Mouse (Mus musculus): ENCODE measurements around the gene Ap3s2. TPM values are rescaled to one million over a fixed set of nuclear protein-coding genes. Genes with fewer than 3 reads are reported as not detected.

Ap3s2 gene
- polyA plus RNA-seq (2016; fragmentation: Nextera tagmentation; extraction: Ambion mirVana), result 48.9 and 49.4 TPM in 2 replicates

DNA sequence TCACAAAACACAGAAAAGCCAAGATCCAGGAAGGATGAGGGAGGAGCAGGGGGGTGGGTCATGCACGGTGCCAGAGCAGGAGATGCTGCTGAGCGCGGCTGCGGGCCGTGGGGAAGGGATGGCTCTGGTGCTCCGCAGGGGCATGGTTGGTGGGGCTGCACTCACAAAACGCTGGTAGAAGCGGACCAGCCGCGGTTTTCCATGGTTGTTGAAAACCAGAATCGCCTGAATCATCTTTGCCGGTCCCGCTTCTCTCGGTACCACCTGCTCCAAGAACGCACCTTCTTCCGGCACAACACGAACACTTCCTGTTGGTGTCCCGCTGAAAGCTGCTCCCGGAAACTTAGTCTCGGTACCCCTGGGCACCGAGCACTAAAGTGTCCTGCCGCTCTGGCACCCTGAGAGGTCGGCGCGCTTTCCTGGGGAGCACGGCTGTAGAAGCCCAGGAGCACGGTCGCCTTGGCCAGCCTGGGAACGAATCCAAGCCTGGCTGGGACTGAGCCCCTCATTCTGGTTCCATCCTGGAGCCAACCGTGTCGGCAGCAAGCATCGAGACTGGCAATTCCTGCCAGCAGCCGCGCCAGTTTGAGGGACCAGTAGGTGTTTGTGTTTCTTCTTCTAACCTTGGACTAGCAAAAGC is at the start of gene Ap3s2:
Gene Ap3s2, minus strand, starts transcription at position 306 of the 640 bp plus-strand sequence.
- Histone ChIP-seq H3K27me3 (replicated peaks; ENCODE audit: low read depth, poor library complexity, severe bottlenecking) (no peaks in the 10 kb centered on the region), H3K9me3 (no peaks in the 10 kb centered on the region), H3K36me3 (replicated peaks) (peaks cover 4% of the 10 kb centered on the region), H3K27ac (replicated peaks) (peak within 1 kb of the TSS; percentile 92), H3K4me3 (peak within 1 kb of the TSS; percentile 89), H3K4me1 (peaks cover 17% of the 10 kb centered on the region)
- peak; percentile 90 for DNase-seq (ENCODE audit: low spot score)
- WGBS, result under 1% methylated on average over 34 of the region's 34 CpGs

- H3K27ac ChIP-seq (replicated peaks), result no peak overlapping the region
- no peak for DNase-seq (ENCODE audit: low spot score)
- H3K4me1 ChIP-seq, result no peaks in the 10 kb centered on the region
- 85% methylated on average over 6 of the region's 6 CpGs for WGBS
- H3K27me3 ChIP-seq (replicated peaks; ENCODE audit: low read depth, poor library complexity, severe bottlenecking), result no peaks in the 10 kb centered on the region
- no peaks in the 10 kb centered on the region for H3K36me3 ChIP-seq (replicated peaks)
- H3K4me3 ChIP-seq, result no peak overlapping the region
- H3K9me3 ChIP-seq, result no peaks in the 10 kb centered on the region
Measured at GRCm38 (mm10) chr7:79968326-79968725, 47.9 kb upstream of the Ap3s2 start.

DNA sequence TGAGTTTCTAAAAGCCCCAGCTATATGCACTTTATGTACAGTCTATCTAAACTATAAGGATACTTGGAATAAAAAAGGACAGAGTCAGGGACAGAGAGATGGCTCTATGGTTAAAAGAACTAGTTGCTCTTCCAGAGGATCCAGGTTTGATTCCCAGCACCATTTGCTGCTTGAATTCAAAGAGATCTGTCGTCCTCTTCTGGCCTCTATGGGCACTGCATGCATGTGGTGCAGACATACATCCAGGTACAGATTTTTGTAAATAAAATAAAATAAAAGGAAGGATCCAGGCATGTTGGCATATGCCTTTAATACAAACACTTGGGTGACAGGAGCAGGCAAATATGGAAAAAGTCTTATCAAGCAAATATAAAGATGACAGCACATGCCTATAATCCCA is 41.2 kb upstream of the Ap3s2 start:
- no peak for DNase-seq (ENCODE audit: low spot score)
- no peaks in the 10 kb centered on the region for H3K27me3 ChIP-seq (replicated peaks; ENCODE audit: low read depth, poor library complexity, severe bottlenecking)
- WGBS, result 55% methylated on average over 1 of the region's 1 CpGs

DNA sequence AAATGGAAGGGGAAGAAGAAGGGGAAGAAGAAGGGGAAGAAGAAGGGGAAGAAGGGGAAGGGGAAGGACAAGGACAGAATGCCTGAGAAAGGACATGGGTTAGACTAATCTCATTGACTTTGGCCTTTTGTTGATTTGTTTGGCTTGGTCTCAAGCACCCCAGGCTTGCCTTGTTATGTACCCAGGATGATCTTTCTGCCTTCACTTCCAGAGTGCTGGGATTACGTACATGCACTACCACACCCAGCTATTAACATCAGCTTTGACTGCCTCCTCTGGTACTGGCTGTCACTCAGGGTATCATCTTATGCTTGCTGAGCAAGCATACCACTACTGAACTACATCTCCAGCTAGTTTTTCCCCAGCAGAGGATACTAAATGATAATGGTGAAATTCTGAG is 35.7 kb upstream of the Ap3s2 start:
- 86% methylated on average over 1 of the region's 1 CpGs for WGBS
- Histone ChIP-seq H3K9me3 (no peaks in the 10 kb centered on the region), H3K4me3 (no peak overlapping the region), H3K4me1 (no peaks in the 10 kb centered on the region), H3K27ac (replicated peaks) (no peak overlapping the region), H3K27me3 (replicated peaks; ENCODE audit: low read depth, poor library complexity, severe bottlenecking) (no peaks in the 10 kb centered on the region), H3K36me3 (replicated peaks) (no peaks in the 10 kb centered on the region)
- no peak for DNase-seq (ENCODE audit: low spot score)

More for the DNA sequence above, 41.2 kb upstream of the Ap3s2 start:
- H3K4me1 ChIP-seq, result no peaks in the 10 kb centered on the region
- H3K4me3 ChIP-seq, result no peak overlapping the region
- H3K27ac ChIP-seq (replicated peaks), result no peak overlapping the region
- no peaks in the 10 kb centered on the region for H3K36me3 ChIP-seq (replicated peaks)
- H3K9me3 ChIP-seq, result no peaks in the 10 kb centered on the region

DNA sequence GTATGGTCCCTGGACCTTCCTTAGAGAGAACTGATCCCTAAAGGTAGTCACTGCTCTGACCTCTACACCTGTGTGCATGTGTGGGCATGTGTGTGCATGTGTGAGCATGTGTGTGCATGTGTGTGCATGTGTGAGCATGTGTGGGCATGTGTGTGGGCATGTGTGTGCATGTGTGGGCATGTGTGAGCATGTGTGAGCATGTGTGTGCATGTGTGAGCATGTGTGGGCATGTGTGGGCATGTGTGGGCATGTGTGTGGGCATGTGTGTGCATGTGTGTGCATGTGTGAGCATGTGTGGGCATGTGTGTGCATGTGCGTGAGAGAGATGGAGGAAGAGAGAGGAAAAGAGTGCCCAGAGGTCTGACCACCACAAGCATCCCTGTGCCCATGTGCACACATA is 34.4 kb upstream of the Ap3s2 start:
- H3K36me3 ChIP-seq (replicated peaks), result no peaks in the 10 kb centered on the region
- H3K4me3 ChIP-seq, result no peak overlapping the region
- H3K9me3 ChIP-seq, result no peaks in the 10 kb centered on the region
- DNase-seq (ENCODE audit: low spot score), result no peak
- H3K27me3 ChIP-seq (replicated peaks; ENCODE audit: low read depth, poor library complexity, severe bottlenecking), result no peaks in the 10 kb centered on the region
- H3K27ac ChIP-seq (replicated peaks), result no peak overlapping the region
- 88% methylated on average over 1 of the region's 1 CpGs for WGBS
- H3K4me1 ChIP-seq, result no peaks in the 10 kb centered on the region

GRCm38 (mm10) chr7:79951038-79951437 is 30.6 kb upstream of the Ap3s2 start:
- Histone ChIP-seq H3K36me3 (replicated peaks) (no peaks in the 10 kb centered on the region), H3K4me3 (no peak overlapping the region), H3K27ac (replicated peaks) (no peak overlapping the region), H3K4me1 (no peaks in the 10 kb centered on the region), H3K27me3 (replicated peaks; ENCODE audit: low read depth, poor library complexity, severe bottlenecking) (no peaks in the 10 kb centered on the region), H3K9me3 (no peaks in the 10 kb centered on the region)
- 74% methylated on average over 3 of the region's 3 CpGs for WGBS
- DNase-seq (ENCODE audit: low spot score), result no peak

GRCm38 (mm10) chr7:79950236-79950635 is 29.8 kb upstream of the Ap3s2 start:
- Histone ChIP-seq H3K4me3 (no peak overlapping the region), H3K36me3 (replicated peaks) (no peaks in the 10 kb centered on the region), H3K27me3 (replicated peaks; ENCODE audit: low read depth, poor library complexity, severe bottlenecking) (no peaks in the 10 kb centered on the region), H3K4me1 (no peaks in the 10 kb centered on the region), H3K27ac (replicated peaks) (no peak overlapping the region), H3K9me3 (no peaks in the 10 kb centered on the region)
- DNase-seq (ENCODE audit: low spot score), result no peak
- 77% methylated on average over 6 of the region's 6 CpGs for WGBS

- H3K27ac ChIP-seq (replicated peaks), result peak overlapping the region; percentile 86
- 13% methylated on average over 19 of the region's 19 CpGs for WGBS
- peak; percentile 18 for DNase-seq (ENCODE audit: low spot score)
Measured at GRCm38 (mm10) chr7:79935511-79936205, 15.2 kb upstream of the Ap3s2 start.

DNA sequence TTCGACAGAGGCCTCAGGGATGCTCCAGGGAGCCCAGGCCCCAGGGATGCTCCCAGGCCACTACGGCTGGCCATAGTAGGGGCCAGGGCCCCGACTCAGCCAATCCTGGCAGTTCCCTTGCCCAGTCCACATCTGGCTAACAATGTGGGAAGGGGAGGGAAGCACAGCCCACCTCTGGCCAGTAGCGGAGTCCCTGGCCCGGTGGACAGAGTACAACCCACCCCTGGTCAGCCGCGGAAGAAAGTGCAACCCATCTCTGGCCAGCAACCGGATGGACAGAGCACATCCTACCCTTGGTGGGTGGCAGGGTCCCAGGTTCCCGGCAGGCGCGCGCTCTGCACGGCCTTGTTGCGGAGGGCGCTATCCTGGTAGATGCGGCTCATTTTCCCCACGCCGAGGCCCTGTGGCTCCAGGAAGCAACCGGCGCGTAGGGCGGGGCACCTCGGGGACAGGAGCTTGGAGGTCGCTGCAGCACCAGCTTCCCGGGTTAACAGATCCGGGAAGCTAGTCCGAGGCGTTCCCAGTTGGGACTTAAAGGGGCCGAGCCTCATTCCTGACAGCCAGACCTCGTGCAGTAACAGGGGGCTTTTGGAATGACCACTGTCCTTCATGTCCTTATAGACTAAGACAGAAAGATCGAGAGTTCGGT is 14.5 kb upstream of the Ap3s2 start, which contains the start of gene Arpin:
Gene Arpin, minus strand, starts transcription at position 498 of the 649 bp plus-strand sequence.
- peak; percentile 82 for DNase-seq (ENCODE audit: low spot score)
- Histone ChIP-seq H3K9me3 (no peaks in the 10 kb centered on the region), H3K36me3 (replicated peaks) (0 out of 2 replicates have a peak, but pooled peaks cover 3% of the 10 kb centered on the region), H3K4me3 (peak within 1 kb of the TSS; percentile 68), H3K27me3 (replicated peaks; ENCODE audit: low read depth, poor library complexity, severe bottlenecking) (peaks cover 10% of the 10 kb centered on the region), H3K27ac (replicated peaks) (peak within 1 kb of the TSS; percentile 86), H3K4me1 (peaks cover 22% of the 10 kb centered on the region)
- WGBS, result 1% methylated on average over 32 of the region's 32 CpGs

More at GRCm38 (mm10) chr7:79935511-79936205, 15.2 kb upstream of the Ap3s2 start:
- peak overlapping the region; percentile 68 for H3K4me3 ChIP-seq
- peaks cover 10% of the 10 kb centered on the region for H3K27me3 ChIP-seq (replicated peaks; ENCODE audit: low read depth, poor library complexity, severe bottlenecking)
- H3K36me3 ChIP-seq (replicated peaks), result no peaks in the 10 kb centered on the region
- H3K4me1 ChIP-seq, result peaks cover 22% of the 10 kb centered on the region
- no peaks in the 10 kb centered on the region for H3K9me3 ChIP-seq

DNA sequence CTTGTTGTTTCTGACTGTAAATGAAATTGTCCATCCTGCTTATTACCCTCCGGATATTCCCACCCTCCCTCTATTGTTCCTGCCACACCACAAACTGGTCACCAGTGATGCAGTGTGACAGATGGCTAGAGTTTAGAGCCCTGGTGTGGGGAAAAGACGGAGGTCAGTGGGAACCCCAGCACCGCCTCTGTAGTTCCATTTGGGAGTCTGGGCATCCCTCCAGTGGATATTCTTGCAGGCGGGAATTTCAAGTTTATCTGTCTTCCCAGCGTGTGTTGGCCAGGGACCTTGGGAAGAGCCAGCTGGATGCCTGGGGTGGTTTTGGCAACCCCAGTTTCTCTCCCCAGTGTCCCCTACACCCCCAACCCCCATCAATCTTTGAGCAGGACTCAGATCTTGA is 14.0 kb upstream of the Ap3s2 start:
- peak overlapping the region; percentile 86 for H3K27ac ChIP-seq (replicated peaks)
- peak overlapping the region; percentile 68 for H3K4me3 ChIP-seq
- 51% methylated on average over 5 of the region's 5 CpGs for WGBS
- H3K36me3 ChIP-seq (replicated peaks), result 0 out of 2 replicates have a peak, but pooled peaks cover 3% of the 10 kb centered on the region
- peaks cover 10% of the 10 kb centered on the region for H3K27me3 ChIP-seq (replicated peaks; ENCODE audit: low read depth, poor library complexity, severe bottlenecking)
- no peaks in the 10 kb centered on the region for H3K9me3 ChIP-seq
- peaks cover 22% of the 10 kb centered on the region for H3K4me1 ChIP-seq
- no peak for DNase-seq (ENCODE audit: low spot score)

GRCm38 (mm10) chr7:79928516-79929052 is 8.1 kb upstream of the Ap3s2 start:
- no peaks in the 10 kb centered on the region for H3K4me1 ChIP-seq
- no peaks in the 10 kb centered on the region for H3K9me3 ChIP-seq
- H3K27ac ChIP-seq (replicated peaks), result no peak overlapping the region
- WGBS, result 81% methylated on average over 2 of the region's 2 CpGs
- H3K4me3 ChIP-seq, result no peak overlapping the region
- peaks cover 32% of the 10 kb centered on the region for H3K36me3 ChIP-seq (replicated peaks)
- no peaks in the 10 kb centered on the region for H3K27me3 ChIP-seq (replicated peaks; ENCODE audit: low read depth, poor library complexity, severe bottlenecking)
- DNase-seq (ENCODE audit: low spot score), result no peak

DNA sequence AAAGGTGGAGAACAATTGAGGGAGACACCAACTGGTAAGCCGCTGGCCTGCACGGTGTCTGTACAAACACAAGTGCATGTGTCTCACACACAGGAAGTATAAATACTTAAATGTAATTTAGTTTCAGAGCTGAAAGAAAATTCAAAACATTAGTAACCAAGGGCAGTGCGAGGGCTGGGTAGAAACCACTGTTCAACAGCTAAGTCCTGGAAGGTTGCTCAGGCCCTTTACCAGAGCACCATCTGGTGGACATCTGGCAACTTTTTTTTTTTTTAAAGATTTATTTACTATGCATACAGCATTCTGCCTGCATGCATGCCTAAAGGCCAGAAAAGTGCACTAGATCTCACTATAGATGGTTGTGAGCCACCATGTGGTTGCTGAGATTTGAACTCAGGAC is 5.9 kb downstream of the Ap3s2 start:
- Histone ChIP-seq H3K4me1 (peaks cover 3% of the 10 kb centered on the region), H3K9me3 (no peaks in the 10 kb centered on the region), H3K36me3 (replicated peaks) (peaks cover 50% of the 10 kb centered on the region), H3K27ac (replicated peaks) (no peak overlapping the region), H3K4me3 (no peak overlapping the region), H3K27me3 (replicated peaks; ENCODE audit: low read depth, poor library complexity, severe bottlenecking) (no peaks in the 10 kb centered on the region)
- 78% methylated on average over 3 of the region's 3 CpGs for WGBS
- peak; percentile 29 for DNase-seq (ENCODE audit: low spot score)

Measured in embryonic facial prominence, embryonic 10.5 days (tissue).